Mouse (Mus musculus) CD8-positive naive resting alpha-beta T cell, adult 2 months (primary cell): Measurements from ENCODE around the gene Spag7.

Experiments
- DNase-seq, 2 experiments: peaks; one replicate each; pipeline ENCODE4 v3.0.0; 2022; ENCODE audit warnings: low read depth in 2 of 2, low spot score in 2 of 2

Spag7 gene

GRCm38 (mm10) chr11:70681897-70682581 lies 12.8 kb upstream of the Spag7 start:
- DNase-seq = peak; percentile 19 to 34

- no peak for DNase-seq
Measured at GRCm38 (mm10) chr11:70681170-70681569, 12.0 kb upstream of the Spag7 start.

- DNase-seq = no peak
Measured at GRCm38 (mm10) chr11:70679894-70680293, 10.7 kb upstream of the Spag7 start.

- DNase-seq = no peak
Measured at GRCm38 (mm10) chr11:70679361-70679760, 10.1 kb upstream of the Spag7 start.

GRCm38 (mm10) chr11:70678576-70678975 lies 9.4 kb upstream of the Spag7 start:
- DNase-seq = no peak

GRCm38 (mm10) chr11:70678092-70678491 lies 8.9 kb upstream of the Spag7 start:
- DNase-seq = no peak

GRCm38 (mm10) chr11:70674501-70674900 lies 5.3 kb upstream of the Spag7 start:
- DNase-seq = no peak

GRCm38 (mm10) chr11:70674014-70674413 lies 4.8 kb upstream of the Spag7 start:
- DNase-seq = no peak

GRCm38 (mm10) chr11:70671333-70672047 lies 2.3 kb upstream of the Spag7 start:
- no peak for DNase-seq

- no peak for DNase-seq
Measured at GRCm38 (mm10) chr11:70670483-70670882, 1.3 kb upstream of the Spag7 start.

- peak; percentile 80 to 87 for DNase-seq
Measured at GRCm38 (mm10) chr11:70669582-70670345, 548 bp upstream of the Spag7 start.

- no peak for DNase-seq
Measured at GRCm38 (mm10) chr11:70668335-70668770, 863 bp downstream of the Spag7 start.

GRCm38 (mm10) chr11:70667271-70668150 lies 1.7 kb downstream of the Spag7 start:
- DNase-seq = no peak

GRCm38 (mm10) chr11:70666687-70667086 lies 2.5 kb downstream of the Spag7 start:
- DNase-seq = no peak

- DNase-seq = no peak
Measured at GRCm38 (mm10) chr11:70664741-70665140, 4.5 kb downstream of the Spag7 start.

GRCm38 (mm10) chr11:70663957-70664356 lies 5.3 kb downstream of the Spag7 start:
- no peak for DNase-seq

GRCm38 (mm10) chr11:70663101-70663500 lies 6.1 kb downstream of the Spag7 start:
- DNase-seq = no peak

- no peak for DNase-seq
Measured at GRCm38 (mm10) chr11:70660571-70660970, 8.6 kb downstream of the Spag7 start.

GRCm38 (mm10) chr11:70658942-70659341 lies 10.3 kb downstream of the Spag7 start:
- DNase-seq = no peak

- DNase-seq = no peak
Measured at GRCm38 (mm10) chr11:70658521-70658920, 10.7 kb downstream of the Spag7 start.

GRCm38 (mm10) chr11:70657991-70658390 lies 11.2 kb downstream of the Spag7 start:
- no peak for DNase-seq
